Mouse (Mus musculus): Measurements from ENCODE around the gene Rgs14.

- TF ChIP-seq CTCF (IDR thresholded peaks at IDR 0.05; ENCODE audit: low read depth) (no peak), EP300 (optimal IDR thresholded peaks at IDR 0.05) (no peak)
These were observed 49.5 kb upstream of the Rgs14 start, which contains the start of gene Prelid1 for GRCm38 (mm10) chr13:55319931-55320533.

All from stomach, postnatal 0 days (tissue).